Mouse (Mus musculus) heart, postnatal 36 days (tissue): ENCODE results near the gene Sirt3. TPM values are rescaled to one million over a fixed set of nuclear protein-coding genes. Genes with fewer than 3 reads are reported as not detected.
"Not testable (repeated sequence)": the region's sequence is repeated elsewhere in the genome, so short reads cannot be mapped to it uniquely, and the experiment has no call there.

Experiments
- DNase-seq, 2 experiments: peaks; one replicate each; pipeline ENCODE4 v3.0.0; 2021 to 2022
- intact Hi-C: fragments of 180-260 bp; cut with DNase I; formaldehyde crosslinking; loops from one replicate; pipeline ENCODE4 v1.15.1; 2025
- total RNA-seq, 2 experiments: library from RNA; stranded (reverse); gene quantifications; 2 replicates each; pipeline ENCODE4 v1.2.3; 2021

The Sirt3 gene
- total RNA-seq, 2 experiments from 2014 or later: 62.1 to 71.1 TPM

DNA sequence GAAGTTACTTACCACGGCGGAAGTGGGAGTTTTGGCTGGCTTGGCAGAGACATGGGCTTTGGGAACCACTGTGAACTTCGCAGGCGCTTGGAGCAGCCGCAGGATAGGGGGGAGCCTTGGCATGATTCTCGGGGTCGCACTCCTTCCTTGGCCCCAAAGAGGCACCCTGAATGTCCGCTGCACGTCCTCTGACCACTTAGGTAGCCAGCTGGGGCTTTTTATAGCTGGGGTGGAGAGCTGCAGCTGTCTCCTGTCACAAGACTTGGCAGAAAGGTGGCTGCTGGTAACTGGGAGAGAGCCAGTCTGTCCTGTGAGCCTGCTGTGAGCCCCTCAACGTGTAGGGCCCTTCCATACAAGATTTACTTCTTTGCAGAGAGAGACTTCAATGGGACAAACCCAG lies 18.1 kb upstream of the Sirt3 start, which contains the start of gene Cox8b:
Cox8b (minus strand) TSS at position 227 of the 400 bp plus-strand sequence.
- intact Hi-C loops: no loop called here
- DNase-seq: peak; percentile 49 to 56

DNA sequence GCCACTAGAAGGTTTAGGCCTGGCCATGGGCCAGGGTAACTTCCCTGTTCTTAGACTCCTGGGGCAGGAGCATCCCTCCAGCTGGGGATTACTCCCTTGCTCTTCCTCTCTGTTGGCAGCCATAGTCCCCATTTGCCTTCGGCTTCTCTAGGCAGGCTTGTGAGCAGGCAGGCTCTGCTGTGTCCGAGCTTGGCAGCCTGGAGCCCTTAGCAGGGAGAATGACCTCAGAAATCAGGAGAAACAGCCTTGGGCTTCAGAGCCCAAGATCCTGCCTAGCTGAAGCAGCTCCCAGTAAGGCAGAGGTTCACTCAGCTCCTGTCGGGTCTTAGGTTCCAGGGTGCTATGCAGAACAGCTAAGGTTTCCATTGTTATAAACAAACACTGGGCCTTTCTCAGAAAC lies 17.0 kb upstream of the Sirt3 start:
- intact Hi-C loops: no loop called here
- no peak for DNase-seq

DNA sequence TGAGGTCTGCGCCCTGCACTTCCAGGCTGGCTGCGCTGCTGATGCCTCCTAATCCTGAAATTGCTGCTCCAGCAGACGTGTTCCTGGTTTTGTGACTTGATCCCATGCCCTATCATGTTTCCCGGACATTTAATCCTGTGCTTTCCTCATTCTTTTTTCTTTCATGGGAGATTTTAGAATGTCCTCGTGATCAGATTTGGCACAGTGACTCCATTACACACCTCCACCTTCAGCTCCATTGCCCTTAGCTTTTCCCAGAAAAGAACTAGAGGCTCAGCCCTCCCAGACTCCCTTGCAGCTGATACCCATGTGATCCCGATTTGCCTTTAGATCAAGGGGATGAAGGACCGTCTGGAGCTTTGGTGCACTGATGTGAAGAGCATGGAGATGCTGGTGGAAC lies 15.8 kb upstream of the Sirt3 start:
- intact Hi-C loops: no loop called here
- no peak for DNase-seq

GRCm38 (mm10) chr7:140894611-140895010 lies 12.5 kb upstream of the Sirt3 start:
- intact Hi-C loops: no loop called here
- DNase-seq: no peak

DNA sequence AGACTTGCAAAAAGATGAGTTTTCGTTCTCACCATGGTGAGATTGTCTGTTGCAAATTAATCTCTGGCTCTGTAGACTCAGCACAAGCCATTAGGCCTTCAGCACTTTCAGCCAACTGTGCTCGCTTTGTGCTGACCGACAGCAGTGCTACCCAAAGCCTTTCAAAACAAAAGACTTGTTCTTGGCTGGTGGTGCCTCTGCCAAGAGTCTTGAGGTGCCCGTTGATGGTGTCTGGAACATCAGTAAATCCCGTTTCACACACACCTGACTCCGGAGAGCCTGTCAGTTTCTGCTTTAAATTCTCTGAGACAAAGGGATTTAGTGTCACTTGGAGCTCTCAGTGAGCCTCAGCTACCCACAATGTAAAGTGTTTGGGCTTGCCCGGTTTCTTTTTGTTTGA lies 11.9 kb upstream of the Sirt3 start:
- intact Hi-C loops: no loop called here
- no peak for DNase-seq

- DNase-seq, intact Hi-C loops: not testable (repeated sequence)
Observed at GRCm38 (mm10) chr7:140890636-140891035, 8.5 kb upstream of the Sirt3 start.

DNA sequence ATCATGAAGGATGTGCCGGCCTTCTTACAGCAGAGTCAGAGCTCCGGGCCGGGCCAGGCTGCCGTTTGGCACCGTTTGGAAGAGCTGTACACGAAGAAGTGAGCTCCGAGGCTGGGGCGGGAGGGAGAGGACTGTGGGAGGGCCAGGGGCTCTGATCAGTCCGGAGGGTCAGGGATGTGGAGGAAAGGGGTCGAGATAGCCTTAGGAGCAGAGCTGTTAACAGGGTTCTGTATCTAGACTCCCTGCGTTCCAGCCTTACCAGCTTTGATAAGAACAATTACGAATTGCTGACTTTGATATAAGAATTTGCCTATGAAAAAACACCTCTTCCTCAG lies 327 bp upstream of the Sirt3 start:
- intact Hi-C loops: loop anchor here (1.0 kb wide), 1 partner anchor 25 kb away; the partner anchor contains the start of gene Bet1l
- no peak for DNase-seq

DNA sequence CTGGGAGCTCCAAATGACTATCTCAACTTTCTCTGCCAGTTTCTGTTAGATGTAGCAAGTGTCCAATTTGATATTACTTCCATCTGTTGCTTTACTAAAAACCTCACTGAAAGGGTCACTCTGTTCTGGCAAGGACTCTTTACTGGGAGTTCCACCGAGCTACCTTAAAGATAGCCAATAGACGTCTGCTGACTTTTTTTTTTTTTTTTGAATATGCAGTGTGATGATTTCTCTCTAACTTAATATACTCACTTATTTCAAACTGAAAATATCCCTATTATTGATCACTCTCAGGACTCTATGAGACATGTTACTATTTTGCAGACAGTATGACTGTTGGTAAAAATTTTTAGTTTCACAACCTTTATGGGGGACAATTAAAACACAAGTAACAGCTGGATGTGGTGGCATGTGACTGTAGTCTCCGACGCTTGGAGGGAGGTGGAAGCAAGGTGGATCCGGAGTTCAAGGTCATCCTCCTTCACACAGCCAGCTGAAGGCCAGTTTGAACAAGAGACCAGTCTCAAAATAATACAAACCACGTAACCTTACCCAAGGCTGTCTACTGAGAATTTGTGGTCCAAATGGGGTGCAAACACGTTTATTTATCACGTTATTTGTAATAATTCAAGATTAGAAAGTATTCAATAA lies 1.1 kb downstream of the Sirt3 start:
- DNase-seq: no peak
- intact Hi-C loops: no loop called here

DNA sequence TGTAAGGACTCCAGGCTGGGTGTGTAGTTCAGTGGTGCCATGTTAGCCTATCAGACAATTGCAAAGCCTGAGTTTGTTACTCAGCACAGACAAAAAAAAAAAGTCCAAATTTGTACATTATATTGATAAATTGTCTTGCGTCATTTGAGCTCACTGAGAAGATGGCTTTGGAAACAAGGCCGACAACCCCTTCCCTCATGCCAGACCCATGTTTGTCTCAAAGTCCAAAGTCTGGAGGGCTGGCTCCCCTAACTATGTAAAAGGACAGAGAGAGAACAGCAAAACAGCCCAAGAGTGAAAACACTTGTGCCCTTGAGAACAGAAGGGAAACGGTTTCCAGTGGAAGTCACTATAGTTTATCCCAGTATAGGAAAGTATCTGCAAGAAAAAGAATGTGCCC lies 1.7 kb downstream of the Sirt3 start:
- no peak for DNase-seq
- intact Hi-C loops: no loop called here

DNA sequence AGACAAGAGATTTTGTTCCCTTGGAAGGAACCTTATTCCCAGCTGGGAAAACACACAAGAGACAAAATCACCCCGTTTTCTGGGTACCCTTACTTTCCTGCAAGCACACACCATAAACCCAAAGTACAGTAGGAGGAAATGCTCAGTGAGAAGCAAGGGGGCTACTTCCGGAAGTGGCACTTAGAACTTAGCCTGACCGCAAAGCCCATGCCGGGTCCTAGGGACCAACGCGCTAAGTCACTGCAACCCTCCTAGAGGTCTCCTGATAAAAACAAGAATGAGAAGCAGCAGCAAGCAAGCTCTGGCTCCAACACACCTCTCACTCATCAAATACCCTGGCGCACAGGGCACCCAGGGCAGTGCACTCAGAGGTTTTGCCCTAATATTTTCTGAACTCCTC lies 2.8 kb downstream of the Sirt3 start:
- intact Hi-C loops: no loop called here

GRCm38 (mm10) chr7:140877364-140877763 lies 4.7 kb downstream of the Sirt3 start:
- intact Hi-C loops: no loop called here

More for the DNA sequence above, 2.8 kb downstream of the Sirt3 start:
- DNase-seq: no peak

GRCm38 (mm10) chr7:140874224-140874623 lies 7.9 kb downstream of the Sirt3 start:
- intact Hi-C loops: no loop called here
- DNase-seq: no peak

More at GRCm38 (mm10) chr7:140877364-140877763, 4.7 kb downstream of the Sirt3 start:
- DNase-seq: no peak

GRCm38 (mm10) chr7:140864761-140865160 lies 17.3 kb downstream of the Sirt3 start:
- no peak for DNase-seq
- intact Hi-C loops: no loop called here

GRCm38 (mm10) chr7:140860728-140861127 lies 21.4 kb downstream of the Sirt3 start:
- DNase-seq: no peak
- intact Hi-C loops: no loop called here

- intact Hi-C loops: loop anchor here (5.0 kb wide), 2 partner anchors 147 to 332 kb away; partner anchors contain the start of genes Hras and Lrrc56
- DNase-seq: no peak
Observed at GRCm38 (mm10) chr7:140859997-140860396, 22.1 kb downstream of the Sirt3 start.

DNA sequence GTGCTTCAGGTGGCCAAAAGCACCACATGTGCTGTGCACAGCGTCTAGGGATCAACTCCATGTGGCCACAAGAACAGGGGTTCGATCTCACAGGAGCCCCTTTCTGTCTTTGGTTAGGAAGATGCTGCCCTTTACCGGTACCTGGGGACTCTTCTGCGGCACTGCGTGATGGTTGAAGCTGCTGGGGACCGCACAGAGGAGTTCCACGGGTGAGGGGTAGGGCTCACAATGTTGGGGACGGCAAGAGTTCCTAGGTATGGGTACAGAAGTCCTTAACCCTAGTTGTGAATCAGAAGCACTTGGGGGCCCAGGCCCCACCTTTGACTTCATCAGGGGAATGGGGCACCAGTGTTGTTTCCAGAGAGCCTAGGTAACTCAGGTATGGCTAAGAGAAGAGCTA lies 23.4 kb downstream of the Sirt3 start:
- DNase-seq: no peak
- intact Hi-C loops: loop anchor here (5.0 kb wide), 2 partner anchors 149 to 334 kb away; partner anchors contain the start of genes Hras and Lrrc56

DNA sequence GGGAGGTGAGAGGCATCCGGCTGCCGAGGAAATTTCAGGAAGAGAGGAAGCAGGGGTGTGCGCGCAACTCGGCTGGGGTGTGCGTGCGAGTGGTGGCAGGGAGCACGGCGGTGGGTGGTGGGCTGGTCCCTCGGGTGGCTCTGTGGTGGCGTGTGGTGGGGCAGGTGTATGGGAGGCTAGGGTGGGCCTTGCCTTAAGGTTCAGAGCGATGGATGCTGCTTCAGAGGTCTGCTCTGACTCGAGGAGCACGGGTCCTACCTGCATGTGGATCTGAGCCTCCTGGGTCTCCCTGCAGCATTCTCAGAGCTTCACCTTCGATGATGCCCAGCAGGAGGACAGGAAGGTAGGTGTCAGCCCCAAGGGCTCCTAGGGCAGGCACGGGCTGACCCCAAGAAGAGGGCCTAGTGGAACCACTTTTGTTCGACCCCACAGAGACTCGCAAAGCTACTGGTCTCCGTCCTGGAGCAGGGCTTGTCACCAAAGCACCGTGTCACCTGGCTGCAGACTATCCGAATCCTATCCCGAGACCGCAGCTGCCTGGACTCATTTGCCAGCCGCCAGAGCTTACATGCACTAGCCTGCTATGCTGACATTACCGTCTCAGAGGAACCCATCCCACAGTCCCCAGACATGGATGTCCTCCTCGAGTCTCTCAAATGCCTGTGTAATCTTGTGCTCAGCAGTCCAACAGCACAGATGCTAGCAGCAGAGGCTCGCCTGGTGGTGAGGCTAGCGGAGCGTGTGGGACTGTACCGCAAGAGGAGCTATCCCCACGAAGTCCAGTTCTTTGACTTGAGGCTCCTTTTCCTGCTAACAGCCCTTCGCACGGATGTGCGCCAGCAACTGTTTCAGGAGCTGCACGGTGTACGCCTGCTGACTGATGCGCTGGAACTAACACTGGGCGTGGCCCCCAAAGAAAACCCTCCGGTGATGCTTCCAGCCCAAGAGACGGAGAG lies 24.3 kb downstream of the Sirt3 start, which contains the start of gene Bet1l:
Bet1l (minus strand) TSS at position 28 of the 956 bp plus-strand sequence.
- no peak for DNase-seq
- intact Hi-C loops: loop anchor here (1.0 to 5.0 kb wide), 3 partner anchors 24 to 334 kb away; partner anchors contain the start of genes Hras, Lrrc56 and Sirt3

GRCm38 (mm10) chr7:140856785-140857549 lies 25.1 kb downstream of the Sirt3 start, which contains the start of gene Ric8a:
Ric8a (plus strand) TSS chr7:140856957.
- DNase-seq: peak; percentile 90 to 94
- intact Hi-C loops: loop anchor here (1.0 to 5.0 kb wide), 3 partner anchors 25 to 335 kb away; partner anchors contain the start of genes Hras, Lrrc56 and Sirt3

GRCm38 (mm10) chr7:140855860-140856784 lies 26.0 kb downstream of the Sirt3 start, which contains the start of gene Gm45785:
Gm45785 (minus strand) TSS chr7:140856331.
- intact Hi-C loops: loop anchor here (5.0 kb wide), 2 partner anchors 151 to 336 kb away; partner anchors contain the start of genes Hras and Lrrc56

More at GRCm38 (mm10) chr7:140855860-140856784, 26.0 kb downstream of the Sirt3 start, which contains the start of gene Gm45785:
- DNase-seq: peak; percentile 79 to 81
